Mouse (Mus musculus): ENCODE results near the gene Tbx4. TPM values are rescaled to one million over a fixed set of nuclear protein-coding genes. Genes with fewer than 3 reads are reported as not detected.

Tbx4 gene
- 0.23 and 0.26 TPM in 2 replicates for polyA plus RNA-seq (2015; fragmentation: Nextera tagmentation; extraction: Ambion mirVana)

DNA sequence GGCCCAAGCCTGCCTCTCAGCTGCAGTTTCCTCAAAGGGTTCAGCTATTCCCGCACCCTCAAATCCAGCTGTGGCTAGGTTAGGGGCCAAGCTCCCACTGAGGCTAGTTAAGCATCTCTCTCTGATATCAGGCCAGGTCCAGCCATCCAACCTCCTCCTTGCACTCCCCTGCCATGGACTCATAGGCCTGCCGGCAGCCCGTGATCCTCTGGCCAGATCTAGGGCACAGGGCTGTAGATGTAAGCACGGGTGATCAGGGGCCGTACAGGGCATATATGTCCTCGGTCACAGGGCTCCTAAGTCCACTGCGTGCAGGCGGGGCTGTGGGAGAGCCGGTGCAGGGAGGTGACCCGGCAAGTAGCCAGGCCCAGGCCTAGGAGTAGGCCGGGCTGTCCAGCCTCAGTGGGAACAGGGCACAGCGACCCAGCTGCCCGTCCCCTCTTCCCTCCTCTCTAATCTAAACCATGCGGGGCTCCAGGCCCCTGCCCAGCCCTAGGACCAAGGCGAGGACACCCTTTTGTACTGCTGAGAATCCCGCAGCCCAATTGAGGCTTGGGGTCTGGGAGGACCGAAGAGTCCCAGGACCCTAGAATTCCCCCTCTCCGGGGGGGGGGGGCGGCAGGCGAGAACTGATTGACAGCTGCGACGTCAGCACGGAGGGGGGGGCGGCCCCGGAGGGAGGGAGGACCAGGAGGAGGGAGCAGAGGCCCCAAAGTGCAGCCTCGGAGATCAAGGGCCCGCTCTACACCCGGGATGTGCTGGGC lies at the start of gene Tbx4:
TSS of gene Tbx4 (plus strand) at position 758 of the 764 bp plus-strand sequence.
- no peak within 1 kb of the TSS for H3K4me3 ChIP-seq (replicated peaks; ENCODE audit: low read length)
- H3K4me1 ChIP-seq (replicated peaks; ENCODE audit: control insufficient read depth, insufficient read depth, low read length) = peaks cover 6% of the 10 kb centered on the region; the same call in 1 of the 2 replicates
- H3K9ac ChIP-seq (replicated peaks; ENCODE audit: low read depth, low read length) = no peak within 1 kb of the TSS
- H3K36me3 ChIP-seq (ENCODE audit: control insufficient read depth, insufficient read depth) = no peaks in the 10 kb centered on the region
- no peak within 1 kb of the TSS for H3K4me2 ChIP-seq (ENCODE audit: low read length)
- 12% methylated on average over 22 of the region's 28 CpGs for WGBS
- peaks cover 70% of the 10 kb centered on the region for H3K27me3 ChIP-seq (replicated peaks; ENCODE audit: control insufficient read depth, insufficient read depth, low read length)
- H3K27ac ChIP-seq (ENCODE audit: low read length) = no peak within 1 kb of the TSS
- no peak for ATAC-seq
- no peaks in the 10 kb centered on the region for H3K9me3 ChIP-seq (ENCODE audit: control insufficient read depth, low read length)

GRCm38 (mm10) chr11:85836523-85837290 lies 49.5 kb upstream of the Tbx4 start:
- H3K9me3 ChIP-seq (ENCODE audit: control insufficient read depth, low read length) = no peaks in the 10 kb centered on the region
- peaks cover 27% of the 10 kb centered on the region for H3K4me1 ChIP-seq (replicated peaks; ENCODE audit: control insufficient read depth, insufficient read depth, low read length)
- H3K4me3 ChIP-seq (replicated peaks; ENCODE audit: low read length) = no peak overlapping the region
- under 1% methylated on average over 32 of the region's 32 CpGs for WGBS
- peaks cover 65% of the 10 kb centered on the region for H3K27me3 ChIP-seq (replicated peaks; ENCODE audit: control insufficient read depth, insufficient read depth, low read length)
- H3K4me2 ChIP-seq (ENCODE audit: low read length) = no peak overlapping the region
- no peak overlapping the region for H3K27ac ChIP-seq (ENCODE audit: low read length)
- no peak overlapping the region for H3K9ac ChIP-seq (replicated peaks; ENCODE audit: low read depth, low read length)
- H3K36me3 ChIP-seq (ENCODE audit: control insufficient read depth, insufficient read depth) = no peaks in the 10 kb centered on the region
- ATAC-seq = no peak

DNA sequence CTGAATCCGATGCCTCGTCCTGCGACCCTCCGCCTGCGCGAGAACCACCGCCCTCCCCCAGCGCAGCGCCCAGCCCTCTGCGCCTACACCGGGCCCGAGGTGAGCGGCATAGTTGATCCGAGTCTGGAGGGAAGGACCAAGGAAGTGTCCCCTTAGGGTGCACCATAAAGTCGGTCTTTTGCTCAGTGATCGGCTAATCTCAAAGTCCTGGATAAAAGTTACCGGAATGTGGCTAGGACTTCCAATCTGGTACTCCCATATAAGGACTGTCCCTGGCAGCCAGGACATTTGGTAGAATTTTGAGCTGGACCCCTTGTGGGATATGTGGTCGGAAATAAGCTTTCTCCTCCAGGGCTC lies 49.0 kb upstream of the Tbx4 start:
- no peaks in the 10 kb centered on the region for H3K9me3 ChIP-seq (ENCODE audit: control insufficient read depth, low read length)
- H3K36me3 ChIP-seq (ENCODE audit: control insufficient read depth, insufficient read depth) = no peaks in the 10 kb centered on the region
- WGBS = 1% methylated on average over 18 of the region's 18 CpGs
- no peak overlapping the region for H3K4me2 ChIP-seq (ENCODE audit: low read length)
- no peak for ATAC-seq
- H3K27ac ChIP-seq (ENCODE audit: low read length) = no peak overlapping the region
- peaks cover 24% of the 10 kb centered on the region for H3K4me1 ChIP-seq (replicated peaks; ENCODE audit: control insufficient read depth, insufficient read depth, low read length)
- no peak overlapping the region for H3K4me3 ChIP-seq (replicated peaks; ENCODE audit: low read length)
- H3K9ac ChIP-seq (replicated peaks; ENCODE audit: low read depth, low read length) = no peak overlapping the region
- peaks cover 65% of the 10 kb centered on the region for H3K27me3 ChIP-seq (replicated peaks; ENCODE audit: control insufficient read depth, insufficient read depth, low read length)

- H3K4me2 ChIP-seq (ENCODE audit: low read length) = no peak overlapping the region
- no peak overlapping the region for H3K9ac ChIP-seq (replicated peaks; ENCODE audit: low read depth, low read length)
These were observed 48.4 kb upstream of the Tbx4 start for GRCm38 (mm10) chr11:85837648-85838423.

DNA sequence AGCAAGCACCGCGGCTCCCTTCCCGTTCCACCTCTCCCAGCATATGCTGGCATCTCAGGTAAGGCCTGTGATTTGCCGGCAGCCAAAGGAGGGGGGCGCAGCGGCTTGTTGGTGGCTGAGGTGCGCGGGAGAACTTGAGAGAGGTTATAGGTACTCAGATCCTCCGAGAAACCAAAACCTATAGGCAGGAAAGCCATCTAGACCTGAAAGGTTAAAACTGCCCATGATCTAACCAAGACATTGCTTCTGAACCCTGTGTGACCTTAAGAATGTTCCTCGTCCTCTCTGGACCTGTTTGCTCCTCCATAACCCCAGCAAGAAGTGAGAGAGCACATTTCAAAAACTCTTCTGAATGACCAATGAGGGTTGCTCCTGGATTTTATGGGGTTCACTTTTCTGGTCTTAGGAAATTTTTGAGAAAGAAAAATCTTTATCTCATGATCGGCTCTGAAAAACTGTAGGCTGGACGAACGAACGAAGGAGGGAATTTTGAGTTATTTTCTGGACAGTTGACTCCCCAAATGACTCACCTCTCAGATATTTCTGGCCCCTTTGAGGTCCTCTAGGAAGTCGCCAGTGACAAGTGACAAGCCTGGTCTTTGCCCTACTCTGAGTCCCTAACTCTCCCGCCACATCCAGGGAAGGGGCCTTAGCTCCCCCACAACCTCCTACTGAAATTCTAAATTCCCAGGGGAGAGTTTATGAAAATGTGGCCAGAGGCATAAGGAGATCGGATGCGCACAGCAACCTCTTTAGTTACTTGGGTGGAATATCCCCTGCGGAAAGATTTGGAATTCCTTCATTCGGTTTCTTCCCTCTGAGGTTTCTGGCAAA lies 47.6 kb upstream of the Tbx4 start:
- Histone ChIP-seq H3K9ac (replicated peaks; ENCODE audit: low read depth, low read length) (no peak overlapping the region), H3K36me3 (ENCODE audit: control insufficient read depth, insufficient read depth) (no peaks in the 10 kb centered on the region), H3K27ac (ENCODE audit: low read length) (no peak overlapping the region), H3K27me3 (replicated peaks; ENCODE audit: control insufficient read depth, insufficient read depth, low read length) (peaks cover 76% of the 10 kb centered on the region), H3K4me2 (ENCODE audit: low read length) (no peak overlapping the region), H3K4me1 (replicated peaks; ENCODE audit: control insufficient read depth, insufficient read depth, low read length) (peaks cover 22% of the 10 kb centered on the region), H3K4me3 (replicated peaks; ENCODE audit: low read length) (no peak overlapping the region), H3K9me3 (ENCODE audit: control insufficient read depth, low read length) (no peaks in the 10 kb centered on the region)
- no peak for ATAC-seq
- 4% methylated on average over 20 of the region's 20 CpGs for WGBS

More at GRCm38 (mm10) chr11:85837648-85838423, 48.4 kb upstream of the Tbx4 start:
- peaks cover 71% of the 10 kb centered on the region for H3K27me3 ChIP-seq (replicated peaks; ENCODE audit: control insufficient read depth, insufficient read depth, low read length)
- no peak overlapping the region for H3K4me3 ChIP-seq (replicated peaks; ENCODE audit: low read length)
- peaks cover 21% of the 10 kb centered on the region for H3K4me1 ChIP-seq (replicated peaks; ENCODE audit: control insufficient read depth, insufficient read depth, low read length)
- H3K27ac ChIP-seq (ENCODE audit: low read length) = no peak overlapping the region
- ATAC-seq = no peak
- WGBS = under 1% methylated on average over 54 of the region's 67 CpGs
- H3K9me3 ChIP-seq (ENCODE audit: control insufficient read depth, low read length) = no peaks in the 10 kb centered on the region
- no peaks in the 10 kb centered on the region for H3K36me3 ChIP-seq (ENCODE audit: control insufficient read depth, insufficient read depth)

DNA sequence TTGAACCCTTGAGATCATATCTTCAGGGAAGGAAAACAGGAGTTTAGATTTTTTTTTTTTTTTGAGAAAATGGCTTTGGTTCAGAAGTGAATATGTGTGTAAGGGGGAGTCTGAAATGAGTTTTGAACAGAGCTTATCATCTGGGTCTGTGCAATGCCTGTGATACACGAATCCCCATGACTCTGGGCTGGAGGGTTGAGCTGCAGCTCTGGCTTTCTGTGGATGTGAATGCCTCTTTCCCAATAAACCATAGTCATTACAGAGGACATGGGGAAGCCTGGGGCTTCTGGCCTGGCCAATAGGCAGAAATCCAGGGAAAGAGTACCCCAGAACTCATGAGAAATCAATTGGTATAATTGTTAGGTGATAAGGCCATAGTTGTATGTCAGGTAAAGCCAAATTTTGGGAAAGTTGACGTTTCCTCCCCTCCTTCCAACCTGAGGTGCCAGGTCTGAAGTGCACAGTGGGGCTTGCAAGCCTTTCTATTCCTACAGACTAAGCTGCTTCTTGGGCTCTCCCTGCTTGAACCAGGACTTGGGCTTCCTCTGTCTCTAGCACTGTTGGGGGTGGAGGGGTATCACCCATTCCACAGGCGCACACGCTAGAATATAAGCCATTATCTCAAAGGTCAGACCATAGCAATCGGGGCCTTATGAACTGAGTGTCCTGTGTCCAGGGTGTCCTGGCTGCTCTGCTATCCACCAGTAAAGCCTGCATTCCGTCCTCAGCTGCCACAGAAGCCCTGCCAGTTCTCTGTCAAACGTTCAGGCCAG lies 46.8 kb upstream of the Tbx4 start:
- ATAC-seq = no peak
- Histone ChIP-seq H3K27ac (ENCODE audit: low read length) (no peak overlapping the region), H3K4me1 (replicated peaks; ENCODE audit: control insufficient read depth, insufficient read depth, low read length) (peaks cover 30% of the 10 kb centered on the region), H3K4me3 (replicated peaks; ENCODE audit: low read length) (no peak overlapping the region), H3K4me2 (ENCODE audit: low read length) (no peak overlapping the region), H3K36me3 (ENCODE audit: control insufficient read depth, insufficient read depth) (no peaks in the 10 kb centered on the region), H3K27me3 (replicated peaks; ENCODE audit: control insufficient read depth, insufficient read depth, low read length) (peaks cover 78% of the 10 kb centered on the region), H3K9me3 (ENCODE audit: control insufficient read depth, low read length) (no peaks in the 10 kb centered on the region), H3K9ac (replicated peaks; ENCODE audit: low read depth, low read length) (no peak overlapping the region)
- 7% methylated on average over 7 of the region's 7 CpGs for WGBS

GRCm38 (mm10) chr11:85840031-85840802 lies 46.0 kb upstream of the Tbx4 start:
- Histone ChIP-seq H3K4me3 (replicated peaks; ENCODE audit: low read length) (0 out of 2 replicates have a peak overlapping the region, but pooled peaks have one; percentile 11), H3K36me3 (ENCODE audit: control insufficient read depth, insufficient read depth) (no peaks in the 10 kb centered on the region), H3K9ac (replicated peaks; ENCODE audit: low read depth, low read length) (no peak overlapping the region), H3K4me2 (ENCODE audit: low read length) (0 out of 2 replicates have a peak overlapping the region, but pooled peaks have one; percentile 2), H3K9me3 (ENCODE audit: control insufficient read depth, low read length) (no peaks in the 10 kb centered on the region), H3K27ac (ENCODE audit: low read length) (no peak overlapping the region), H3K27me3 (replicated peaks; ENCODE audit: control insufficient read depth, insufficient read depth, low read length) (peaks cover 78% of the 10 kb centered on the region), H3K4me1 (replicated peaks; ENCODE audit: control insufficient read depth, insufficient read depth, low read length) (peaks cover 33% of the 10 kb centered on the region)
- WGBS = 4% methylated on average over 27 of the region's 27 CpGs
- ATAC-seq = no peak
